Mouse (Mus musculus) 3T3-L1 (cell line): ENCODE measurements at regions not wholly inside any gene's neighbourhood (a gene's known extent, or its start where the extent isn't known, plus 50 kb on each side); places are given as distances from the start of the nearest gene placed in this dataset.

Experiments
- DNase-seq: peaks from one replicate; pipeline ENCODE4 v3.0.0-alpha.2; 2015; ENCODE audit warnings: low read depth, low spot score

- no peak for DNase-seq
Measured at GRCm38 (mm10) chr6:117788580-117789540, 52.1 kb upstream of the Zfp637 start.

- DNase-seq, result no peak
Measured at GRCm38 (mm10) chr6:117790581-117790980, 50.4 kb upstream of the Zfp637 start.
